Mouse (Mus musculus) G1E (cell line): ENCODE data around the gene Esyt2. TPM values are rescaled to one million over a fixed set of nuclear protein-coding genes. Genes with fewer than 3 reads are reported as not detected.

Experiments
- ATAC-seq: 2 replicates; pipeline ENCODE4 v1.8.0; 2016; ENCODE audit warnings: mild to moderate bottlenecking; ENCODE audit not compliant: insufficient number of reproducible peaks, poor library complexity, low FRiP score, severe bottlenecking; ENCODE audit errors: extremely low read depth
- DNase-seq: peaks from one replicate; pipeline ENCODE4 v3.0.0; 2012; ENCODE audit warnings: low spot score
- H3K27me3 ChIP-seq: 2 replicates; pipeline ENCODE4 v1.6.1; 2012; ENCODE audit warnings: mild to moderate bottlenecking, low read length, inconsistent platforms; ENCODE audit not compliant: insufficient read depth
- H3K36me3 ChIP-seq: replicated peaks from 2 replicates; pipeline ENCODE3; 2012; ENCODE audit warnings: mild to moderate bottlenecking, inconsistent platforms
- H3K4me1 ChIP-seq: 2 replicates; pipeline ENCODE4 v1.6.1; 2012; ENCODE audit warnings: low read depth, low read length, inconsistent platforms, mixed read lengths; ENCODE audit not compliant: insufficient read depth
- H3K4me3 ChIP-seq: 2 replicates; pipeline ENCODE4 v1.5.1; 2012; ENCODE audit warnings: low read depth, mild to moderate bottlenecking, inconsistent platforms, low read length, moderate library complexity, mixed read lengths
- H3K9me3 ChIP-seq: replicated peaks from 2 replicates; pipeline ENCODE4 v1.6.1; 2012; ENCODE audit warnings: inconsistent platforms
- CTCF ChIP-seq: IDR thresholded peaks from 2 replicates; pipeline ENCODE4 v1.5.1; 2012; ENCODE audit warnings: low read depth, low read length, inconsistent platforms, mixed read lengths
- GATA1 ChIP-seq: IDR thresholded peaks from 2 replicates; pipeline ENCODE4 v1.6.1; 2012; ENCODE audit warnings: borderline replicate concordance, low read length, inconsistent platforms, mixed read lengths
- GATA2 ChIP-seq: IDR thresholded peaks from 2 replicates; pipeline ENCODE4 v1.6.1; 2012; ENCODE audit warnings: low read depth, low read length, inconsistent platforms, borderline replicate concordance
- POLR2AphosphoS5 ChIP-seq: IDR thresholded peaks from 2 replicates; pipeline ENCODE4 v1.6.1; 2012; ENCODE audit warnings: low read depth, low read length, inconsistent platforms; ENCODE audit not compliant: insufficient replicate concordance
- TAL1 ChIP-seq: conservative IDR thresholded peaks from 2 replicates; pipeline ENCODE4 v1.6.1; 2012; ENCODE audit warnings: low read depth, low read length, inconsistent platforms, mixed read lengths
- polyA plus RNA-seq: library from polyadenylated mRNA; stranded (reverse); fragments of >175 nt; gene quantifications from 2 replicates; pipeline ENCODE4 v1.2.3, GENCODE M21; 2012
- total RNA-seq, 2 experiments: library from RNA; stranded (forward) in 1 of 2; stranded (reverse) in 1 of 2; fragments of 200-1000 nt in 1 of 2; fragments of >200 nt in 1 of 2; fragmentation: Nextera tagmentation in 1 of 2; gene quantifications; 2 replicates each; pipeline ENCODE4 v1.2.3; 2014 to 2017

The Esyt2 gene
- total RNA-seq (2014; fragmentation: Nextera tagmentation) (87.5 and 91.7 TPM in 2 replicates), total RNA-seq (2017) (145 and 147 TPM in 2 replicates), polyA plus RNA-seq (22.4 and 23.4 TPM in 2 replicates)

GRCm38 (mm10) chr12:116280653-116281364, at the start of gene Esyt2:
Gene Esyt2, plus strand, starts transcription at chr12:116281196.
- H3K4me3 ChIP-seq, result peak within 1 kb of the TSS; percentile 97
- no peak for TF ChIP-seq CTCF
- TF ChIP-seq GATA2, result no peak
- TF ChIP-seq TAL1, result no peak
- TF ChIP-seq GATA1, result no peak
- TF ChIP-seq POLR2AphosphoS5, result no peak
- ATAC-seq (peak; percentile 76), DNase-seq (peak; percentile 98)
- H3K9me3 ChIP-seq, result no peaks in the 10 kb centered on the region
- H3K27me3 ChIP-seq, result no peaks in the 10 kb centered on the region
- H3K36me3 ChIP-seq, result peaks cover 6% of the 10 kb centered on the region
- peaks cover 48% of the 10 kb centered on the region for H3K4me1 ChIP-seq

- DNase-seq (no peak), ATAC-seq (no peak)
- H3K4me3 ChIP-seq, result no peak overlapping the region
- no peaks in the 10 kb centered on the region for H3K27me3 ChIP-seq
- H3K9me3 ChIP-seq, result no peaks in the 10 kb centered on the region
- no peak for TF ChIP-seq CTCF
- TF ChIP-seq POLR2AphosphoS5, result no peak
- no peak for TF ChIP-seq GATA1
- TF ChIP-seq GATA2, result no peak
- TF ChIP-seq TAL1, result no peak
- peaks cover 6% of the 10 kb centered on the region for H3K4me1 ChIP-seq
- H3K36me3 ChIP-seq, result peaks cover 53% of the 10 kb centered on the region
Observed at GRCm38 (mm10) chr12:116231612-116232011, 49.4 kb upstream of the Esyt2 start.

GRCm38 (mm10) chr12:116232061-116232460, 48.9 kb upstream of the Esyt2 start:
- ATAC-seq, result no peak
- DNase-seq, result no peak
- H3K36me3 ChIP-seq, result peaks cover 51% of the 10 kb centered on the region
- no peaks in the 10 kb centered on the region for H3K9me3 ChIP-seq
- H3K27me3 ChIP-seq, result no peaks in the 10 kb centered on the region
- H3K4me1 ChIP-seq, result peaks cover 4% of the 10 kb centered on the region; the same call in 1 of the 2 replicates
- no peak for TF ChIP-seq POLR2AphosphoS5
- no peak for TF ChIP-seq GATA2
- no peak for TF ChIP-seq TAL1
- no peak for TF ChIP-seq CTCF
- no peak for TF ChIP-seq GATA1
- H3K4me3 ChIP-seq, result no peak overlapping the region

- no peak for DNase-seq
- H3K27me3 ChIP-seq, result no peaks in the 10 kb centered on the region
Observed at GRCm38 (mm10) chr12:116235356-116235755, 45.6 kb upstream of the Esyt2 start.

GRCm38 (mm10) chr12:116236658-116237057, 44.3 kb upstream of the Esyt2 start:
- no peak for DNase-seq
- no peaks in the 10 kb centered on the region for H3K27me3 ChIP-seq
- TF ChIP-seq POLR2AphosphoS5 (no peak), TAL1 (no peak), GATA2 (no peak), CTCF (no peak)
- ATAC-seq, result peak; percentile 56; the same call in 1 of the 2 replicates
- H3K9me3 ChIP-seq, result no peaks in the 10 kb centered on the region
- H3K4me3 ChIP-seq, result no peak overlapping the region
- H3K4me1 ChIP-seq, result peaks cover 2% of the 10 kb centered on the region; the same call in 1 of the 2 replicates
- peaks cover 44% of the 10 kb centered on the region for H3K36me3 ChIP-seq

More at GRCm38 (mm10) chr12:116235356-116235755, 45.6 kb upstream of the Esyt2 start:
- H3K9me3 ChIP-seq, result no peaks in the 10 kb centered on the region
- peaks cover 2% of the 10 kb centered on the region; the same call in 1 of the 2 replicates for H3K4me1 ChIP-seq
- peak; percentile 31; the same call in 1 of the 2 replicates for ATAC-seq
- TF ChIP-seq TAL1, result no peak
- H3K36me3 ChIP-seq, result peaks cover 38% of the 10 kb centered on the region
- H3K4me3 ChIP-seq, result no peak overlapping the region

- DNase-seq (no peak), ATAC-seq (no peak)
- H3K36me3 ChIP-seq, result peaks cover 48% of the 10 kb centered on the region
- no peak for TF ChIP-seq GATA1
- TF ChIP-seq CTCF, result no peak
- peaks cover 2% of the 10 kb centered on the region; the same call in 1 of the 2 replicates for H3K4me1 ChIP-seq
- no peaks in the 10 kb centered on the region for H3K9me3 ChIP-seq
- no peak overlapping the region for H3K4me3 ChIP-seq
- H3K27me3 ChIP-seq, result no peaks in the 10 kb centered on the region
Observed at GRCm38 (mm10) chr12:116238370-116238769, 42.6 kb upstream of the Esyt2 start.
